Mouse (Mus musculus) spleen, adult 2 months (tissue): ENCODE measurements around the gene Polr2e. TPM values are rescaled to one million over a fixed set of nuclear protein-coding genes. Genes with fewer than 3 reads are reported as not detected.

ENCODE experiments used
- DNase-seq, 2 experiments: peaks; one replicate each; pipeline versions ENCODE4 v3.0.0 to v3.0.0-alpha.2; 2012 to 2021; ENCODE audit warnings: low spot score in 2 of 2, low read depth in 1 of 2
- H3K27ac ChIP-seq: fragments of 200-500 bp; 2 replicates; pipeline ENCODE4 v1.5.1; 2012; ENCODE audit warnings: low read length, inconsistent platforms; ENCODE audit not compliant: insufficient read depth
- H3K27me3 ChIP-seq: fragments of 200-500 bp; 2 replicates; pipeline ENCODE4 v1.6.1; 2012; ENCODE audit warnings: mild to moderate bottlenecking, moderate library complexity, low read length, inconsistent platforms; ENCODE audit not compliant: control insufficient read depth, insufficient read depth
- H3K36me3 ChIP-seq: fragments of 200-500 bp; 2 replicates; pipeline ENCODE4 v1.6.1; 2012; ENCODE audit warnings: mild to moderate bottlenecking, low read length, inconsistent platforms; ENCODE audit not compliant: control insufficient read depth, insufficient read depth
- H3K4me1 ChIP-seq: fragments of 200-500 bp; 2 replicates; pipeline ENCODE4 v1.6.1; 2011; ENCODE audit warnings: inconsistent platforms; ENCODE audit not compliant: control insufficient read depth, insufficient read depth, insufficient read length
- H3K4me3 ChIP-seq: fragments of 200-500 bp; 2 replicates; pipeline ENCODE4 v1.5.1; 2011; ENCODE audit warnings: mild to moderate bottlenecking, inconsistent platforms; ENCODE audit not compliant: insufficient read depth, insufficient read length; ENCODE audit errors: extremely low read depth
- CTCF ChIP-seq: fragments of 200-500 bp; IDR thresholded peaks from 2 replicates; pipeline ENCODE4 v1.5.1; 2011; ENCODE audit warnings: mild to moderate bottlenecking, inconsistent platforms; ENCODE audit not compliant: insufficient read depth, insufficient read length, insufficient replicate concordance; ENCODE audit errors: extremely low read depth
- POLR2A ChIP-seq: fragments of 200-500 bp; IDR thresholded peaks from 2 replicates; pipeline ENCODE4 v1.6.1; 2011; ENCODE audit warnings: low read depth, low read length, inconsistent platforms
- WGBS: fragments of 180-500 bp; shearing (Covaris S2); methylation state at CpG from one replicate; pipeline ENCODE4 v1.1.7; 2018; 5-methylcytosine and 5-hydroxymethylcytosine counted together
- polyA plus RNA-seq: library from polyadenylated mRNA; depleted of rRNA; stranded (reverse); fragments of >200 nt; gene quantifications from 2 replicates; pipeline ENCODE4 v1.2.3, GENCODE M21; 2012

Polr2e gene
- polyA plus RNA-seq, 1 experiment, result 139 TPM

DNA sequence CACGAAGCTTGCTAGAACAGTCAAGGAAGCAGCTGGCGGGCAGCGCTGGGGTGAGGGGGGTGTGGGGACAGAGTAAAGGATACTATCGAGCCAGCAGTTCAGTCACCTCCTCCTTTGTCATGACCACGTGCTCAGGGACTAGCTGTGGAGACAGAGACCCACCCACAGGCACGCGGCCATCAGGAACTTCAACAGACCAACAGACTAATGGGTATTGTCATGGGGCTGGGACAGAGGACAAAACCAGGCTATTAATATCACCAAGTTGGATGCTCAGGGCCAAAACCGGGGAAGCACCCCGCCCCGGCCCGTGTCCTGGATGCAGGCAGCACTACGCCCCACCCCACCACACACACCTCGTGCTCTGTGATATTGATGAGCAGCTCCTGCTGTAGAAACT lies 2.8 kb downstream of the Polr2e start:
- no peaks in the 10 kb centered on the region for H3K27me3 ChIP-seq
- no peak overlapping the region for H3K4me3 ChIP-seq
- DNase-seq, result no peak
- peaks cover 37% of the 10 kb centered on the region for H3K4me1 ChIP-seq
- no peak overlapping the region for H3K27ac ChIP-seq
- no peak for TF ChIP-seq CTCF
- no peak for TF ChIP-seq POLR2A
- H3K36me3 ChIP-seq, result peaks cover 29% of the 10 kb centered on the region
- WGBS, result 91% methylated on average over 13 of the region's 13 CpGs

DNA sequence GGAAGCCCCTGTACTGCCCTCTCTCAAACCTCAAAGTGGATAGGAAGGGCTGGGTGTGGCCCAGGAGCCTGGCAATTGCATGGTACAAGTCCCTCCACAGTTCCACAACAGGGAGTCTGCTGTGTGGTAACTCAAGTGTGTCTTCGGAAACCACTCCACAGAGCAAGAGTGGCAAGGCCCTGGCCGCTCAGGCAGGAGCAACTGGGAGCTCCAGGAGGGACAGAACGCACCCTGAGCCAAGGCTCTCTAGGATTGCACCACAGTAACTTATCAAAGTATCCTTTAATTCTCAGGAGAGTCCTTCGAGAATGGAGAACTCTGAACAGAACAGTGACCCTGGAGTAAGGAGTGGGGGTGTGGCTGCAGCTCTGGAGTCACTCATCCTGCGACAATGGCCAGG lies 3.9 kb downstream of the Polr2e start:
- Histone ChIP-seq H3K27ac (peak overlapping the region; percentile 33; the same call in 1 of the 2 replicates), H3K4me3 (no peak overlapping the region), H3K4me1 (peaks cover 48% of the 10 kb centered on the region), H3K27me3 (no peaks in the 10 kb centered on the region), H3K36me3 (peaks cover 40% of the 10 kb centered on the region)
- DNase-seq, result no peak
- TF ChIP-seq POLR2A, result no peak
- TF ChIP-seq CTCF, result no peak
- 90% methylated on average over 5 of the region's 5 CpGs for WGBS

DNA sequence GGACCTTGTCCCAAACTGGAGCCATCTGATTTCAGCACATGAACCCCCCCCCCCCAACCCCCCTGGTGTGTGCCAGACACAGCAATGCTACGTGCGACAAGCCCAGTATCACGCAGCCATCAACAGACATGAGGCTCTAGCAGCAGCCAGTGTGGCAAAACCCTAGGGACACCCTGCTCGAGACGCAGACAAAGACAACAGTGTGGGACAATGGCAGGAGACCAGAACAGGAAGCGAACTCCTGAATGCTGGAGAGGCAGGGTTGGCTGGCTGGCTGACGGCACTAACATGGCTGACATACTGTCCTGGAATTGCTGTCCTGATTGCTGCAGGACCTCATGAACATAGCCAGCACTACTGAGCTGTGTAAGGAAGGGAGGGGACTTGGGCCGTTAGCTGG lies 4.4 kb downstream of the Polr2e start:
- H3K4me1 ChIP-seq, result peaks cover 49% of the 10 kb centered on the region
- H3K27ac ChIP-seq, result peak overlapping the region; percentile 33; the same call in 1 of the 2 replicates
- TF ChIP-seq CTCF (no peak), POLR2A (no peak)
- DNase-seq, result no peak
- peaks cover 46% of the 10 kb centered on the region for H3K36me3 ChIP-seq
- H3K27me3 ChIP-seq, result no peaks in the 10 kb centered on the region
- H3K4me3 ChIP-seq, result no peak overlapping the region
- WGBS, result 91% methylated on average over 8 of the region's 8 CpGs

DNA sequence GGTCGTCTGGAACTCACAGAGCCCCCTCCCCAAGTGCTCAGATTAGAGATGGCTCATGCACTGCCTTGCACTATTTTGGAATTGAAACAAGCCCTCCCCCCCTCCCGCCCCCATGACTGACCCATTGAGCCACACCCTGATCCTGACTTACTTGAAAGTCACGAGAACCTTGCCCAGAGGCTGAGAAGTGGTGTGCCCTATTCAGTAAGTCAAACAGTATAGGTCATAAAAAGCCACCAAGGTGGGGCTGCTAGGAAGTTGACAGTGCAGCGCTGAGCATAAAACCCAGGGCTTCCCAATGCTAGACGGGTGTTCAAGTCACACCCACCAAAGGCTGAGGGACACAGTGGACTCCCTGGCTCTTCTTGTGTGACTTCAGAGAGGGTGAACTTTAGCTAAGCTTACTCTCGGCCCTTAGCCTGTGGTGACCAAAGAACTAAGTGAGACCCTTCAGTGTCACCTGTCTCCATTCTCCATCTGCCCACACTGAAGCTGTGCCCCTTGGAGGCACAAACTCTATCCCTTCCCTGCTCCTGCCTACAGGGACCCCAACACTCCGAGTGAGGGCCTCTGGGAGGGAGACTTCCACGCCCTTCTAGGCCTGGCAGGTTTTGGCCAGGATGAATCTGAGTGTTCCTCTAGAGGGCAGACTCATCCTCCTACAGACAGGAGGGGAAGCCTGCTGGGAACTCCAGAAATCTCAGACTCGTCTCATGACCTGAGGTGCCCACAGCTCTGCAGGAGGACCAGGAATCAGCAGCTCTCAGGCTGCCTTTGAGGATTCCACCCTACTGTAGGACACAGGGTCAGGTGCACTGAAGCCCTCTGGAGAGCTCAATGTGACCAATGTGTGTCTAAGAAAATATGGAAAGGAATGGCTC lies 5.8 kb downstream of the Polr2e start:
- DNase-seq, result no peak
- H3K4me3 ChIP-seq, result no peak overlapping the region
- WGBS, result 26% methylated on average over 9 of the region's 9 CpGs
- H3K36me3 ChIP-seq, result peaks cover 57% of the 10 kb centered on the region
- H3K4me1 ChIP-seq, result peaks cover 45% of the 10 kb centered on the region
- peak overlapping the region; percentile 96 for H3K27ac ChIP-seq
- peak; percentile 23; the same call in 1 of the 2 replicates for TF ChIP-seq CTCF
- TF ChIP-seq POLR2A, result no peak
- no peaks in the 10 kb centered on the region for H3K27me3 ChIP-seq

DNA sequence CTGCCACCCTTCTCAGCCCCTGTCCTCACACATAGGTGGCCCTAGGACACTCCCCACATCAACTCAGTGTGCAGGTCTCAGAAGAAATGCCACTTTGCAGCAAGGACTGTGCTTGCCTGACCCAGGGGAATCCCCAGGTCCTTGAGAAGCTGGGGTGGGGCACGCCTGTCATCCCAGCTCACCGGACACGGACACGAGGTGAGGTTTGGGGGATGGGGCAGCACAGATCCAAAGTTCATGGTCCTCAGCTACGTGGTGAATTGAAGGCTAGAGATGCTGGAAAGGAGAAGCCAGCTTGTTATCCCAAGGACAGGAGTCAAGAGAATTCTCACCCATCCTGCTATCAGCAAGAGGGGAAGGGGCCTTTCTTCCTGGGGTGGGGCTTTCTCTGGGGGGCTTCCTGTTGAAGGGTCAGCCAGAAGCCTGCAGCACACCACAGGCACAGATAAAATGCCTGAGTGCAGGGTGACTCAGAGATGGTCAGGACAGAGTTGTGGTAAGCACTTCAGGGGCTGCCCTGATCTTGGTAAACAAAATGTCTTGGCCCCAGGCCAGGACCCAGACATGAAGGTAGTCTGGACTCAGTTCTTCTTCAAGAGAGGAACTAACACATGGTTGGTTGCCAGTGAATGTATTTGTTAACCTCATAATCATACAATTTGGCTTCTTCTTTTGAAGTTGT lies 6.7 kb downstream of the Polr2e start:
- Histone ChIP-seq H3K4me3 (no peak overlapping the region), H3K27ac (peak overlapping the region; percentile 96), H3K27me3 (no peaks in the 10 kb centered on the region), H3K36me3 (peaks cover 61% of the 10 kb centered on the region), H3K4me1 (peaks cover 42% of the 10 kb centered on the region)
- 6% methylated on average over 5 of the region's 5 CpGs for WGBS
- peak; percentile 71 to 86 for DNase-seq
- no peak for TF ChIP-seq POLR2A
- no peak for TF ChIP-seq CTCF

DNA sequence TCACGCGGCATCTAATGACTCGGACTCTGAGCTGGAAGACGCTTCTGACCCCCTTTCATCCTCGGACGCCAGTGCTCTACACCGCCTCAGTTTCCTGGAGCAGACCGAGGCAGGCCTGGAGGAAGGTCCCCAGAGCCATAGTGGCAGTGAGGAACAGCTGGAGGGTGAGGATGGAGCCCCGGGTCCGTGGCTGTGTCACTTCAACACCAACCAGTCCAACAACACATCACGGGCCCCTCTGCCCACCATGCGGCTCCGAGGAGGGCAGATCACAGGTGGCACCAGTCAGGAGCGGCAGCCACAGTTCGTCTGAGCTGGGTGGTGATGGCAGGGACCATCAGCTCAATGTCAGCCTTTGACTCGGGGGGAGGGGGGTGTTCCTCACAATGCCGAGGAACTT lies 8.9 kb downstream of the Polr2e start:
- H3K4me3 ChIP-seq, result no peak overlapping the region
- peaks cover 64% of the 10 kb centered on the region for H3K36me3 ChIP-seq
- peak overlapping the region; percentile 96; the same call in 1 of the 2 replicates for H3K27ac ChIP-seq
- DNase-seq, result no peak
- 86% methylated on average over 17 of the region's 17 CpGs for WGBS
- peaks cover 50% of the 10 kb centered on the region for H3K4me1 ChIP-seq
- H3K27me3 ChIP-seq, result no peaks in the 10 kb centered on the region
- TF ChIP-seq CTCF, result no peak
